Mouse (Mus musculus): ENCODE measurements around the gene Glt6d1. TPM values are rescaled to one million over a fixed set of nuclear protein-coding genes. Genes with fewer than 3 reads are reported as not detected.

Glt6d1 gene
- polyA plus RNA-seq, 1 experiment: not detected

GRCm38 (mm10) chr2:25775991-25776390 lies 39.7 kb downstream of the Glt6d1 start:
- H3K4me3 ChIP-seq (ENCODE audit: insufficient read depth, low read length): no peak overlapping the region
- no peak for TF ChIP-seq POLR2A (IDR thresholded peaks at IDR 0.05; ENCODE audit: borderline replicate concordance, low read depth, low read length)
- TF ChIP-seq CTCF (IDR thresholded peaks at IDR 0.05; ENCODE audit: low read depth, low read length): no peak
- no peak overlapping the region for H3K27ac ChIP-seq (ENCODE audit: insufficient read depth, low read depth, low read length)
- no peaks in the 10 kb centered on the region for H3K4me1 ChIP-seq (ENCODE audit: control insufficient read depth, insufficient read depth, low read length)

DNA sequence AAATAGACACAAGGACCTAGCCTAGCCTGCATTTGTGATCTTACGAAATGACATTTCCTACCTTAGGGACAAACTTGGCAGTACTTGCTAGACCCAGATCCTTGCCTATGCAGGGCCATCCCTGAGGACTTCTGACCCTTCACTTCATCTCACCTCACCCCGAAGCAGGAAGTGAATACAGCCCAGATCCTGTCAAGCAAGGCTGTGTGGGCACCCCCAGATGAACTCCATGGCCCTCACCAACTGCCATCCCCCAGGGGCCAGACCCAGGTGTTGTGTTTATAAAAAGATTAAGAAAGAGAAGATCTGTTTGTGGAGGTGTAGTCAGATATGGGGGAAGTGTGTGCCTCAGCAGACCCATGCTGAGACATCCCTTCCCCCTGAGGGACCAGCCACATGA lies 41.0 kb downstream of the Glt6d1 start:
- no peak for TF ChIP-seq CTCF (IDR thresholded peaks at IDR 0.05; ENCODE audit: low read depth, low read length)
- no peak for TF ChIP-seq POLR2A (IDR thresholded peaks at IDR 0.05; ENCODE audit: borderline replicate concordance, low read depth, low read length)
- H3K4me3 ChIP-seq (ENCODE audit: insufficient read depth, low read length): no peak overlapping the region
- H3K27ac ChIP-seq (ENCODE audit: insufficient read depth, low read depth, low read length): no peak overlapping the region
- no peaks in the 10 kb centered on the region for H3K4me1 ChIP-seq (ENCODE audit: control insufficient read depth, insufficient read depth, low read length)

DNA sequence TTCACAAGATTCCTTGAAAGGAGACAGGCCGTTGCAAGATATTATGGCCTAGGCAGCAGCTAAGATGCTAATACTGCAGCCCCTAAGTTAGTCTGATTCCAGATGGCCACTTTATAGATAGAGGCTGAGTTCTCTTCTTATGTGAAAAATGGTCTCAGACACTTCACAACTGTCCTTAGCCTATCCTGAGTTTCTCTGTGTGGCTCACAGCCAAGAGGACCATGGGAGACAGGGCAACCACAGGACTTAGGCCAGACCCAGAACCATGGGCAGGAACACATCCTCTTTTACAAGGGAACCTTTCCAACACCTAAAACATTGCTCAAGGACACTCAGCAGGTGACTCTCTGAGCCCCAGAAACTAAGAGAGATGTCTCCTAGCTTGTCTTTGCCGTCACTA lies 42.1 kb downstream of the Glt6d1 start:
- Histone ChIP-seq H3K4me3 (ENCODE audit: insufficient read depth, low read length) (no peak overlapping the region), H3K4me1 (ENCODE audit: control insufficient read depth, insufficient read depth, low read length) (no peaks in the 10 kb centered on the region), H3K27ac (ENCODE audit: insufficient read depth, low read depth, low read length) (no peak overlapping the region)
- TF ChIP-seq POLR2A (IDR thresholded peaks at IDR 0.05; ENCODE audit: borderline replicate concordance, low read depth, low read length) (no peak), CTCF (IDR thresholded peaks at IDR 0.05; ENCODE audit: low read depth, low read length) (no peak)

- no peak for TF ChIP-seq CTCF (IDR thresholded peaks at IDR 0.05; ENCODE audit: low read depth, low read length)
- TF ChIP-seq POLR2A (IDR thresholded peaks at IDR 0.05; ENCODE audit: borderline replicate concordance, low read depth, low read length): no peak
- Histone ChIP-seq H3K4me3 (ENCODE audit: insufficient read depth, low read length) (no peak overlapping the region), H3K4me1 (ENCODE audit: control insufficient read depth, insufficient read depth, low read length) (no peaks in the 10 kb centered on the region), H3K27ac (ENCODE audit: insufficient read depth, low read depth, low read length) (no peak overlapping the region)
Observed at GRCm38 (mm10) chr2:25767764-25768163, 47.9 kb downstream of the Glt6d1 start.

DNA sequence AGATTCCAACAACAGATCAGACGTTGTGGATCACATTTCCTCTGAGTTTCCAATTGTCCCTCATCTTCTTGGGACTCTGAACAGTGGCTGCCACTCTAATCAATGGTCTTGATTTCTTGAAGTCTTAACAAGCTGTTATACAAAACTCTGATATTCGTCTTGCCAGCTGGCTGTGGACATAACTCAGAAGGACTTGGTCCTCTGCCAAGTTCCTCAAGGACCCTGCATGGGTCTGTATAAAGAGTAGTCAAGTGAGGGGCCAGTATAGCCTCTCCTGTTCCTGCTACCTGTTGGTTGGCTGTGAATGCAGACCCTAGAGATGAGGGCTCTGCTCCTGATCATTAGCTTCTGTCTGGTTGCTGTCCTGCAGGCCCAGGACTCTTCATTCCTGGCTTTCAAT lies 50.4 kb downstream of the Glt6d1 start, which contains the start of gene Lcn3:
Gene Lcn3, plus strand, starts transcription at position 301 of the 400 bp plus-strand sequence.
- TF ChIP-seq CTCF (IDR thresholded peaks at IDR 0.05; ENCODE audit: low read depth, low read length) (no peak), POLR2A (IDR thresholded peaks at IDR 0.05; ENCODE audit: borderline replicate concordance, low read depth, low read length) (no peak)
- Histone ChIP-seq H3K27ac (ENCODE audit: insufficient read depth, low read depth, low read length) (no peak within 1 kb of the TSS), H3K4me1 (ENCODE audit: control insufficient read depth, insufficient read depth, low read length) (no peaks in the 10 kb centered on the region), H3K4me3 (ENCODE audit: insufficient read depth, low read length) (no peak within 1 kb of the TSS)

DNA sequence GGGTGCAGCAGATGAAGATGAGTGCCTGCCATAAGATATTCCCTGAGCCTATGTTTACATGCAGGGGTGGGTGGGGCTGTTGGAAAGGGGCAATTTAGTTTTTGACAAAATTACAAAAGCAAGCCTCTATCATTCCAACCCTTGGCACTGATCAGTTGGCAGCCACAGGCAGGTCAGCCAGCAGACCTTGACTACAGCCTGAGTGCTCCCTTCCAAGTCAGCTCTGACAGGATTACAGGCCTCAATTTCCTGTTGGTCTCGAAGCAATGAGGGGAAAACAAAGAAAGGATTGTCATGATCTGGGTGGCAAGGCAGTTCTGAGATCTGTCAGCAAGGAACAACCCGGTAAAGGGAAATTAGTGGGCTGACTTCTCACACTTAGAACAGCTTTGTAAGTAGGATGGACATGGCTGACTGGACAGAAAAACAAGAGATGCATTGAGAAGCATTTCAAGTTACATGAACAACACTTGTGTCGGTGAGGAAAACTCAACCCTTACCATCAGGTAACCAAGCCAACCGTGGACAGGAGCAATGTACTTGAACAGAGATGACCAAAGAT lies 57.5 kb downstream of the Glt6d1 start:
- Histone ChIP-seq H3K27ac (ENCODE audit: insufficient read depth, low read depth, low read length) (no peak overlapping the region), H3K4me3 (ENCODE audit: insufficient read depth, low read length) (no peak overlapping the region), H3K4me1 (ENCODE audit: control insufficient read depth, insufficient read depth, low read length) (no peaks in the 10 kb centered on the region)
- no peak for TF ChIP-seq POLR2A (IDR thresholded peaks at IDR 0.05; ENCODE audit: borderline replicate concordance, low read depth, low read length)
- no peak for TF ChIP-seq CTCF (IDR thresholded peaks at IDR 0.05; ENCODE audit: low read depth, low read length)

DNA sequence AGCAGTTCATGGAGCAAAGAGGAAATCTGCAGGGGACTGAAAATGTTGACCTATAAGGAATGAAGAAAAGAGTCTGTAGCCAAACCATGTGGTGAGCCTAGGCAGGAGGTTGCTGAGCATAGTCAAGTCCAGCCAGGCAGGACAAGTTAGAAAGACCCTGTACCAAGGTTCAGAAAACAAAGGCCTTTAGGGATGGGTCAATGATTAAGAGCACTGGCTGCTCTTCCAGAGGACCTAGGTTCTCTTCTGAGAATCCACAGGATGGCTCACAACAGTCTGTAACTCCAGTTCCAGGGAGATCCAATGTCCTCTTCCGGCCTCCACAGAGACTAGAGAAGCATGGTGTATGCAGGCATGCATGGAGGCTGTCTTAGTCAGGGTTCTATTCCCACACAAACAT lies 61.4 kb downstream of the Glt6d1 start:
- no peak for TF ChIP-seq CTCF (IDR thresholded peaks at IDR 0.05; ENCODE audit: low read depth, low read length)
- no peak for TF ChIP-seq POLR2A (IDR thresholded peaks at IDR 0.05; ENCODE audit: borderline replicate concordance, low read depth, low read length)
- H3K27ac ChIP-seq (ENCODE audit: insufficient read depth, low read depth, low read length): no peak overlapping the region
- no peak overlapping the region for H3K4me3 ChIP-seq (ENCODE audit: insufficient read depth, low read length)
- H3K4me1 ChIP-seq (ENCODE audit: control insufficient read depth, insufficient read depth, low read length): no peaks in the 10 kb centered on the region

Other genes starting within 250 kb of the Glt6d1 start
- gene Mamdc4, start 241.0 kb downstream of the Glt6d1 start, polyA plus RNA-seq (2012; ENCODE audit: insufficient read depth, insufficient read length, missing spikeins): 0.60 and 1.3 TPM in 2 replicates
- gene Phpt1, start 240.6 kb downstream of the Glt6d1 start, polyA plus RNA-seq (2012; ENCODE audit: insufficient read depth, insufficient read length, missing spikeins): 20.0 and 23.0 TPM in 2 replicates
- 0.11 and 0.21 TPM in 2 replicates for gene Ajm1, start 234.1 kb downstream of the Glt6d1 start, polyA plus RNA-seq (2012; ENCODE audit: insufficient read depth, insufficient read length, missing spikeins)
- gene Rabl6, start 207.3 kb downstream of the Glt6d1 start, polyA plus RNA-seq (2012; ENCODE audit: insufficient read depth, insufficient read length, missing spikeins): 76.0 and 76.9 TPM in 2 replicates
- gene Ccdc183, start 198.2 kb downstream of the Glt6d1 start, polyA plus RNA-seq (2012; ENCODE audit: insufficient read depth, insufficient read length, missing spikeins): not detected in 2 replicates
- gene Tmem141, start 193.8 kb downstream of the Glt6d1 start, polyA plus RNA-seq (2012; ENCODE audit: insufficient read depth, insufficient read length, missing spikeins): 51.6 and 54.3 TPM in 2 replicates
- gene Fcna, start 187.8 kb downstream of the Glt6d1 start, polyA plus RNA-seq (2012; ENCODE audit: insufficient read depth, insufficient read length, missing spikeins): 18.6 and 21.5 TPM in 2 replicates
- gene Lcn8, start 162.7 kb downstream of the Glt6d1 start, polyA plus RNA-seq (2012; ENCODE audit: insufficient read depth, insufficient read length, missing spikeins): not detected in 2 replicates
- not detected in 2 replicates for gene Lcn5, start 157.9 kb downstream of the Glt6d1 start, polyA plus RNA-seq (2012; ENCODE audit: insufficient read depth, insufficient read length, missing spikeins)
- gene Lcn6, start 139.1 kb downstream of the Glt6d1 start, polyA plus RNA-seq (2012; ENCODE audit: insufficient read depth, insufficient read length, missing spikeins): not detected in 2 replicates
- gene Lcn10, start 133.1 kb downstream of the Glt6d1 start, polyA plus RNA-seq (2012; ENCODE audit: insufficient read depth, insufficient read length, missing spikeins): not detected in 2 replicates
- gene Obp2a, start 115.8 kb downstream of the Glt6d1 start, polyA plus RNA-seq (2012; ENCODE audit: insufficient read depth, insufficient read length, missing spikeins): not detected in 2 replicates
- 29.8 and 34.7 TPM in 2 replicates for gene Bmyc, start 109.1 kb downstream of the Glt6d1 start, polyA plus RNA-seq (2012; ENCODE audit: insufficient read depth, insufficient read length, missing spikeins)
- gene Obp2b, start 78.8 kb downstream of the Glt6d1 start, polyA plus RNA-seq (2012; ENCODE audit: insufficient read depth, insufficient read length, missing spikeins): not detected in 2 replicates
- gene Lcn3, start 50.3 kb downstream of the Glt6d1 start, polyA plus RNA-seq (2012; ENCODE audit: insufficient read depth, insufficient read length, missing spikeins): not detected in 2 replicates
- gene Lcn11, start 38.8 kb downstream of the Glt6d1 start, polyA plus RNA-seq (2012; ENCODE audit: insufficient read depth, insufficient read length, missing spikeins): not detected in 2 replicates
- gene Gm13539, start 33.6 kb downstream of the Glt6d1 start, polyA plus RNA-seq (2012; ENCODE audit: insufficient read depth, insufficient read length, missing spikeins): not detected in 2 replicates
- not detected in 2 replicates for gene Lcn9, start 7.3 kb upstream of the Glt6d1 start, polyA plus RNA-seq (2012; ENCODE audit: insufficient read depth, insufficient read length, missing spikeins)
- not detected in 2 replicates for gene Sohlh1, start 31.4 kb upstream of the Glt6d1 start, polyA plus RNA-seq (2012; ENCODE audit: insufficient read depth, insufficient read length, missing spikeins)
- not detected in 2 replicates for gene Kcnt1, start 47.9 kb upstream of the Glt6d1 start, polyA plus RNA-seq (2012; ENCODE audit: insufficient read depth, insufficient read length, missing spikeins)
- gene Camsap1, start 167.4 kb upstream of the Glt6d1 start, polyA plus RNA-seq (2012; ENCODE audit: insufficient read depth, insufficient read length, missing spikeins): 11.3 and 12.0 TPM in 2 replicates
- gene Ubac1, start 205.9 kb upstream of the Glt6d1 start, polyA plus RNA-seq (2012; ENCODE audit: insufficient read depth, insufficient read length, missing spikeins): 42.9 and 45.5 TPM in 2 replicates

Measured in bone marrow macrophage, adult 2 months (primary cell).